Mouse (Mus musculus): Measurements from ENCODE around the gene Fam25c.
"Not testable (repeated sequence)": the region's sequence is repeated elsewhere in the genome, so short reads cannot be mapped to it uniquely, and the experiment has no call there.

The Fam25c gene

DNA sequence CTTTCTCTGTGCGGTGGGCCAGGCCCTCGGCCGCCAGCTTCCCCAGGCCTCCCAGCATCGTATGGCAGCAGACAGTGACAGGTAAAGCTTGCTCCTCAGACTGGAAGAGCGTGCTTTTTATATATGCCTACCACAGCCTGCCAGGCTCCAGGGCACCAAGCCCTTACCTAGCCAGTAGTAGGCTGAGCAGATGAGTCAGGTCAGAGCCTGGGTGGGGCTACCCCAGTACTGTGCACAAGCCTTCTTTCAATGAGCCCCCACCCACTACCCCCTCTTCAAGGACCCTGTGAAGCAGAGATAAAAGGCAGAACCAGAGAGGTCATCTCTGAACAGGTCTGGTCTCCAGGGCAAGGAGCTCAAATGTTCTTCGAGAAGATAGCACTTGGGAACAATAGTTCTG, at the start of gene Fam25c:
TSS of gene Fam25c (minus strand) at position 133 of the 400 bp plus-strand sequence.
- no peak for DNase-seq (ENCODE audit: low spot score)

DNA sequence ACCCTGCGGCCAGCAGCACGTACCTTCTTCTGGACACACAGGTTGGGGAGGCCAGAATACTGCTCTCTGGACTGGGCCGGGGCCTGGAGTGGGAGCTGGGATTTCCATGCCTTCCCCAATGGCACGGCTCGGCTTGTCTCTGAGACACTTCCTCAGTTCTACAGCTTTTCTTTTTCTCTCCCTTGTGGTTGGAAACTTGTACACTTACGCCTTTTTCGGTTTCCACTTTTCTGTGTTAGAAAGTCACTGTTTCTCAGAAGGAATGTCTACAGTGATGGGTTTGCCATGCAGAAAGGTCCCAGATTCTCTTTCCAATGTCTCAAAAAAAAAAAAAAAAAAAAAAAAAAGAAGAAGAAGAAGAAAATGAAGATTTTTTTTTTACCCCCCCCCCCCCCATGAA, 48.2 kb upstream of the Fam25c start:
- DNase-seq (ENCODE audit: low spot score) = no peak

GRCm38 (mm10) chr14:34402871-34403270, 47.6 kb upstream of the Fam25c start:
- DNase-seq (ENCODE audit: low spot score) = no peak

DNA sequence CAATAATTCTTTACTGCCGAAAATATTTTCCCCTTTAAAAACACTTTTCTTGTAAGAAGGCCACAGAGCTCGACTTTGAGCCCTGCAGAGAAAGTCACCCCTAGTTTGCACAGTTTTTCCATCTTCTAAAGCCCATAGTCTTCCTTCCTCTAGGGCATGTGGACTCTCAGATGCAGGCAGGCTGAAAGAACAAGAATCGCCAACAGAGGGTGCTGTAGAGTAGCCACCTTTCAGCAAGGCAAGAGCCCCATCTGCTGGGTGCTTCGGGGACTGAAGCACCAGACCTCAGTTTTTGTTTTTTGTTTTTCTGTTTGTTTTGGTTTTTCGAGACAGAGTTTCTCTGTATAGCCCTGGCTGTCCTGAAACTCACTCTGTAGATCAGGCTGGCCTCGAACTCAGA, 45.9 kb upstream of the Fam25c start:
- DNase-seq (ENCODE audit: low spot score) = peak; percentile 85

DNA sequence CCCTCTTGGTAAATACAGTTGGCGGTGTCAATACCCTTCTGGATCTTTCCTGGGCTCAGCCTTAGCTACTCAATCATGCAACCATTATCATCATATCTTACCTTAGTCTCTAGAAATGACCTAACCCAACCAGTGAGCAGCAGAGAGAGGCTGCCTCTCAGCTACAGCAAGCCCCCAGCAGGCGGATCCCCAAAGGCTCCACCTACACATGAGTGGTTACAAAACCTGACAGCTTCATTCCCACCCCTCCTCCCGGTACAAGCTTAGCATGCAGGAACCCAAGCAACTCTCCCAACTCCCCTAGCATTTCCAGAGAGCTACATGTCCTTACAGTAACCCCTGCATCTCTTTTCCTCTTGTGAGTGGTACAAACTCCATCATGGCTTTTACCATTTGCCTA, 44.8 kb upstream of the Fam25c start:
- no peak for DNase-seq (ENCODE audit: low spot score)

GRCm38 (mm10) chr14:34399301-34399700, 44.1 kb upstream of the Fam25c start:
- DNase-seq (ENCODE audit: low spot score) = no peak

DNA sequence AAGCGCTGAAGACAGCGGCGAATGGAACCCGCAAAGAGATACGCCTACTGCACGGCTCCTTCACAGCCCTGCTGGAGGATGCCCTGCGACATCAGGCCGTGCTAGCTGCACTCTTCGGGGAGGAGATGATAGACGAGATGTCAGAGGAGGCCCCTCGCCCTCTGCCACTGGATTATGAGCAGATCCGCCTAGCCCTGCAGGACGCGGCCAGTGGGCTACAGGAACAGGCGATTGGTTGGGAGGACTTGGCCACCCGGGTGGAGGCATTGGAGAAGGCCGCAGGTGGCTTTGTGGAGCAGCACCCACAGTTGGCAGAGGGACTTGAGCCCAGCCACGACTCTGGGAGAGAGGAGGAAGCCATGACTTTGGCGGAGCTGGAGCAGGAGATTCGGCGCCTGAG, 43.7 kb upstream of the Fam25c start:
- no peak for DNase-seq (ENCODE audit: low spot score)

DNA sequence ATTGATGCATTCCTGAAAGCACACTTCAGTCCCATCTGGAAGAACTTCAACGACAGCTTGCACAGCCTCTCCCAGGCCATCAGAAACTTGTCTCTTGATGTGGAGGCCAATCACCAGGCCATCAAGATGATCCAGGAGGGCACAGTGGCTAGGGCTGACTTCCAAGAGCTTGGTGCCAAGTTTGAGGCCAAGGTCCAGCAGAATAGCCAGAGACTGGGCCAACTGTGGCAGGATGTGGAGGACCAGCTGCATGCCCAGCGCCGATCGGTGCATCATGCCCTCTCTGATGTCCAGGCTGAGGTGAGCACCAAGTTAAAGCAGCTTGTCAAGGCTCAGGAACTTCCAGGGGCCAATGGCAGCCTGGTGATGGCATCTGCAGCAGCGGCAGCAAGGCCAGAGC, 42.6 kb upstream of the Fam25c start:
- DNase-seq (ENCODE audit: low spot score) = no peak

GRCm38 (mm10) chr14:34393295-34393694, 38.1 kb upstream of the Fam25c start:
- DNase-seq (ENCODE audit: low spot score) = no peak

DNA sequence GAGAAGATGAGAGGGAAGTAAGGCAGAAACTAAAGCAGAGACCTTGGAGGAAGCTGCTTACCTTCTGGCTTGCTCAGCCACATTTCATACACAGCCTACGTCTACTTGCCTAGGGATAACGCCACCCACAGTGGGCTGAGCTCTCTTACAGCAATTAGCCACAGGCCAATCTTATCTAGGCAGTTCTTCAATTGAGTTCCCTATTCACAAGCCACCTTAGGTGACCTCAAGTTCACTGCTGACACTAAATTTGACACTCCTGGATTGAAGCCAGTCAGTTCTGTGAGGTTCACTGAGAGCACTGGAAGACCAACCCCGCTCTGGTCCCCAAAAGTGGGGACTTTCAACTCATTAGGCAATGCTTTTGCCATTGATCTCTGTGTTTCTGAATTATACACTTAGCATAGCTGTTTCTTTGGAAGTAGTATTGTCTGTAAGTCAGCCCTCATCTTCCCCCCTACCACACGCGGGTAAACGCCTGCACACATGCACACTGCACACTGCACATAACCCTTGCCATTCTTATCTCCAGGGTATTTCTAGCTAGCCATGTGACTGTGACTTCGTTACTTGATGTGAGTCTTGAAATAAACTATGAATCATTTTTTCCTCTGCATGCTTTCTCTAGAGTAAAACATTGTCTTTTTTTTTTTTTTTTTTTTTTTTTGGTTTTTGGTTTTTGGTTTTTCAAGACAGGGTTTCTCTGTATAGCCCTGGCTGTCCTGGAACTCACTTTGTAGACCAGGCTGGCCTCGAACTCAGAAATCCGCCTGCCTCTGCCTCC, 27.9 kb upstream of the Fam25c start:
- DNase-seq (ENCODE audit: low spot score) = no peak

DNA sequence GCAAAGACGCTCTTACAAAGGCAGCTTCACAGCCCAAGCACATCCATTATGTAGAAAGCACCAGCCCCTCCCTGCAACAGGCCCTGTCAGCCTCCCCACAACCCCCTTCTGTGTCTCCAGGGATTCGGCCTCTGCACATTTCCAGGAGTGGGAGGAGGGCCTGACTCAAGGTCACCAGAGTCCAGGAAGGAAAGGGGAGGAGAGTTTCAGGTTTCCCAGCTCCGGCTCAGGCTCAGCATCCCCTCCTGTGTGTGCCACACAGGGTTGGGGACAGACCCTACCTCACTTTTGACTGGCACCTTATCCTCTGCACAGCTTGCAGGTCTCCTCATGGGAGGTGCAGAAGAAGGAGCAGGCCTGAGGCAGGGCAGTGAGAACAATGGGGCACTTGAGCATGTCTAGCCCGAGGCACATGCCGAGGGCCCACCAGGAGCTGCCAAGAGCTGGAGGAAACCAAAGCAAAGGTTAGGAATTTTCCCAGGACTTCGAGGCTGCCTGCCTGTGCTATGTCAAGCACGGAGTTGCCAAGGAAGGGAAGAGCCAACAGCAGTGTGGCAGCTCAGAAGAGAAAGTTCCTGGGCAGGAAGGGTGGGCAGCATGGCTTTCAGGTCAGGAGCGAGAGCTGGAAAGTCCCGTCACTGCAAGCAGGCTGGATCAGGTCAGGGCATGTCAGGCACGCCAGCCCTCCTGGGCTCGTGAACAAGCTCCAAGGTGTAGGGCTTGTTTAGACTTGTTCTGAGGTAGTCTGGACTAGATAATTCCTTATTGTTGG, 23.5 kb upstream of the Fam25c start:
- peak; percentile 72 for DNase-seq (ENCODE audit: low spot score)

DNA sequence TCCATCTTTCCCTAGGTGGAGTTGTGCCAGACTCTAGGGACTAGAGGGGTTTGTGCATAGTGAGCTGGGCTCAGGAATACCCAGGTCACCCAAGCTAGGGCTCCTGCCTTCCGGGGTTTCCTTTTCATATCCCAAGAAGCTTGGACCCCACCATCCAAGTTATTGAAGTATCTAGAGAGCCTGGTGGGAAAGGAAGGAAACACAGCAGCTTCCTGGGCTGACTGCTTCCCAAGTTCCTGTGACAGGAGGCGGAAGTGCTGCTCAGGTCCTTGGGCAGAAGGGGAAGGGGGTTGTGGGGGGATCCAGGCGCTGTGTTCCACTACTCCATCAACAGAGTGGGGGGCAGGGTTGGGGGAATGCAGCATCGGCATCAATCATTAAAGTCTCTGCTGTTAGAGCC, 21.9 kb upstream of the Fam25c start:
- no peak for DNase-seq (ENCODE audit: low spot score)

DNA sequence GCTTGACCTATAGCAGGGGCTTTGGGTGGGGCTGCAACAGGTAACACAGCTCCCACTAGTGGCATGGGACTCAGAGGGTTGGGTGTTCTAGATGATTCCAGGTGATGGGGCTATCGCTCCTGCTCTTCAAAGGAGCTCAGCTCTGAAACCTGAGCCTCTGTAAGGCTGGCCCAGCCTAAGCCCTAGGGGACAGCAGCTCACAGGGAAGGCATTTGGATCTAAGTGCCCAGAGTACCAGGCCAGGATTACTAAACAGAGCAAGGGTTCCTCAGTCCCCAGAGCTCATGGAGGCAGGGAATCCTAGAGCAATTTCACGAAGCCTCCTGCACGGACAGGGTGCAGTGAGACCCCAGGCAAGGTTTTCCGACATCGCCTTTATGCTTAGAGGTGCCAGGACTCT, 20.7 kb upstream of the Fam25c start:
- no peak for DNase-seq (ENCODE audit: low spot score)

- DNase-seq (ENCODE audit: low spot score) = no peak
Measured at GRCm38 (mm10) chr14:34375415-34375904, 20.2 kb upstream of the Fam25c start, which contains the start of gene Mmrn2. Gene Mmrn2 (plus strand): TSS chr14:34375465.

DNA sequence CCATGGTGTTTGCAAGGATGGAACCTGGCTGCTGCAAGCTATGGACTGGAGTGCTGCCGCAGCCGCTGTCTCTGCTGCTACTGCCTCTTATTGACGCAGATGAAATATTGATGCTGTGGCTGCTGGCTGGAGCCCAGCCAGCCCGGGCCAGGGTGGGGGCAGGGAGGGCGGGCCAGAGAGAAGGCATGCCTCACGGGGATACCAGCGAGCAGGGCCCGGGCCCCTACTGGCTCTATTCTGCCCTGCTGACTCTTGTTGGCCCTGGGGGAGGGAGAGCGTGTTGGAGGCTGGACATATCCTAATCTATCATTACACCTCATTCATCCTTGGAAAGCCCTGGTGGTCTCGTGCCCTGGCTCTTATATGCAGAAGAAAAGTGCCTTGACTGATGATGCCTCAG, 19.3 kb upstream of the Fam25c start, which contains the start of gene Sncg:
TSS of gene Sncg (minus strand) at position 213 of the 400 bp plus-strand sequence.
- no peak for DNase-seq (ENCODE audit: low spot score)

- DNase-seq (ENCODE audit: low spot score) = no peak
Measured at GRCm38 (mm10) chr14:34373581-34373980, 18.3 kb upstream of the Fam25c start.

GRCm38 (mm10) chr14:34372646-34373045, 17.4 kb upstream of the Fam25c start:
- DNase-seq (ENCODE audit: low spot score) = peak; percentile 67

DNA sequence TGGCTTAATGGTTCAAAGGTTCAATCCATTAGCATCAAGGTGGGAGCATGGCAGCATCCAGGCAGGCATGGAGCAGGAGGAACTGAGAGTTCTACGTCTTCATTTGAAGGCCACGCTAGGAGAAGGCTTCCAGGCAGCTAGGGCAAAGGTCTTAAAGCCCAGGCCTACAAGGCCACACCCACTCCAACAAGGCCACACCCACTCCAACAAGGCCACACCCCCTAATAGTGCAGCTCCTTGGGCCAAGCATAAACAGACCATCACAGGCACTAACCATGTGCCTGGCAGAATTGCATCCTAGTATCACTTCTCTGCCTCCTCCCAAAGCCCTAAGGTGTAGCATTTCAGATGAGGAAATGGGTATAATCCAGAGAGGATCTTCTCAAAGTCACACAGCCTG, 16.5 kb upstream of the Fam25c start:
- no peak for DNase-seq (ENCODE audit: low spot score)

- DNase-seq (ENCODE audit: low spot score) = no peak
Measured at GRCm38 (mm10) chr14:34370921-34371320, 15.7 kb upstream of the Fam25c start.

GRCm38 (mm10) chr14:34370203-34370602, 15.0 kb upstream of the Fam25c start:
- DNase-seq (ENCODE audit: low spot score) = no peak

- no peak for DNase-seq (ENCODE audit: low spot score)
Measured at GRCm38 (mm10) chr14:34365147-34365507, 9.9 kb upstream of the Fam25c start.

DNA sequence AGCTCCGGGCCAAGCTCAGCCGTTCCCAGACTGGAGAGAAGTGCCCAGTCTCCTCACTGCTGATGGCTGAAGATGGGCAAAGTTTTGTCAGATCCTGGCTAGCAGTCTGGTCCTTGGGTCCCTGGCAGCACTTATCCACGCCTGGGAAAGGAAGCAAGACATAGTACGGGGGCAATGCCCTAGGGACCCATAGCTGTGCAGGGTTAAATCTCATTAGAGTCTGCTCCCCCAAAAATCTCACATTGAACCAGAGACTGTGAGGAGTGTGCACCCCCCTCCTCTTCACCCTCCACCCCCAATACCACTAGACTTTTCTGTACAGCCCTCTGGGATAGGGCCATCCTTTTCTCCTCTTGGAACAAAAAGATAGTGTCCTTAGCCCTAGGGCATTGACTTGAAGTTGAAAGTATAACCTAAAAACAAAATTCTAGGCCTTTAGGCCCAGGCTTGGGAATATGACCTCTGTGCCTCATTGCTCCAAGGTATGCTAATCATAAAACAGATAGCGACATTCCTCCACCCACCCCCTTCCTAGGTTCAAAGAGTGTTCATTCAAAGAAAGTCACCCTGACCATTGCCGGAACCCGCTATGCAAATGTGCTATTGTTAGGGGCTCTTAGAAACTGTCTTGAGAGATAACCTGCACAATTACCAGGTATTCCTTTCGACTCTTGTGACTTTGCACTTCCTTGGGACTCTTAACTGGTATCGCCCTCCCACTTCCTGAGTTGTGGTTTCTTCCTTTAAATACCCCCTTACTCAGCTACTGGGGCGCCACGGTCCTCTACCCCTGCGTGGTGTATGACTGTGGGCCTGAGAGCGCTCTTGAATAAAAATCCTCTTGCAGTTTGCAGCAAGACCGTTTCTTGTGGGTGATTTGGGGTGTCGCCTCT, 9.3 kb upstream of the Fam25c start:
- not testable (repeated sequence) for DNase-seq (ENCODE audit: low spot score)
